Mouse (Mus musculus) spleen, postnatal 36 days (tissue): Measurements from ENCODE around the gene Fam102a.
A peak's percentile ranks its signal among the peaks of the same experiment; 100 is the strongest.

Experiments used
- DNase-seq, 2 experiments: peaks; one replicate each; pipeline ENCODE4 v3.0.0; 2022; ENCODE audit warnings: low spot score in 2 of 2, mixed read lengths in 1 of 2

Fam102a gene

DNA sequence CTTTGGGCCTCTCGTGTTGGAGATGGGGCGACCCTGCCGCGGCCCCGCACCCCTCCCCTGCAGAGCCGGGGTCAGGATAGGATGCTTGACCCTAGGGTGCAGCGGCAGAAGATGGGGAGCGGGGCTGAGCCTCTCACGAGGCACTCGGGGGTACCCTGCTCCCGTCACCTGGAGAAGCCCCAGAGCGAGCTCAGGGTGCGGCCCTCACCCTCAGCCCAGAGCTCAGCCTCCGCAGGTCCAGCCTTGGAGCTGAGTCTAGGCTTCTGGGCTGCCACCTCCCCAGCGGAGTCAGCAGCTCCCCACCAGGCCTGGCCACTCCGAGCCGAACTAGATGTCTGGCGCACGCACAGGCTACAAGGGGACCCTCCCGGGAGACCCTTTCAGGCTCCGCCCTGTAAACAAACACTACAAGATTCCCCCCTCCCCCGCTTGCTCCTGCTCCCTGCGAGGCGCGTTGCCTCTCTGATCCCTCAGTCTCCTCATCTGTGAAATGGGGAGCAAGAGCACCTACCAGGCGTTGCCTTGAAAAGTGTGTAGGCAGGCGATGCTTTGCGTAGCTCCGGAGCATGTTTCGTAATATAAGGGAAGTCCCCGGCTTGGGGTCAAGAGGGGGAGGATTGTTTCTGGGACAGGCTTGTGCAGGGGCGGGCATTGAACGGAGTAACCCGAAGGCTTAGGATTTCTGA lies 72.3 kb downstream of the Fam102a start:
- peak in 1 of 2 experiments; percentile 54 for DNase-seq

DNA sequence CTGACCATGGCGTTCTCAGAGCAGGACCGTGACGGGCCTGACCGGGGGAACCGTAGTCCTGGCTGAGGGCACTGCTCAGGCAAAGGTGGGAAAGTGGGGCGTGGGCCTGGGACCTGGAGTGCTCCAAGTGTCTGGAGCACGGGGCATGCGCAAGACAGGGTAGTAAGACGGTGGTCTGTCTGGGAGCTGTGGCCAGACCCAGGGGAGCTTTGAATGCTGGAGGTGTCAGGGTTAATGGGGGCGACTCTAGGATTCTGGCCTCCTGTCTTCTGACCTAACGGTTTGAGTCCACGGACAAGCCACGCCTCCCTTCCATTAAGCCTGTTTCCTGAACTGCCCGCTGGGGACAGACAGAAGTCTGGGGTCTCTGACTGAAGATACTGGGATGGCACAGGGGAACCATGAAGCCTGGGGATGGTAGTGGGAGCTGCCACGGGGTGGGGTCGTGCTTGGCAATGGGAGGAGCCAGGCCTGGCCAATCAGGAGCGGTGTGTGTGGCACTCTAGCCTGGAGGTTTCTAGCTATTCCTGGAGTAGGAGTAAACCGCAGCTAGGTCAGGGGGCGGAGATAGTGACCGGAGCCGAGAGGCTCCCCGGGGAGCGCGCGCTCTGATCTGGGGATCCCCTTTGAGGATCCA lies 73.1 kb downstream of the Fam102a start:
- DNase-seq, result peak; percentile 59 to 70

DNA sequence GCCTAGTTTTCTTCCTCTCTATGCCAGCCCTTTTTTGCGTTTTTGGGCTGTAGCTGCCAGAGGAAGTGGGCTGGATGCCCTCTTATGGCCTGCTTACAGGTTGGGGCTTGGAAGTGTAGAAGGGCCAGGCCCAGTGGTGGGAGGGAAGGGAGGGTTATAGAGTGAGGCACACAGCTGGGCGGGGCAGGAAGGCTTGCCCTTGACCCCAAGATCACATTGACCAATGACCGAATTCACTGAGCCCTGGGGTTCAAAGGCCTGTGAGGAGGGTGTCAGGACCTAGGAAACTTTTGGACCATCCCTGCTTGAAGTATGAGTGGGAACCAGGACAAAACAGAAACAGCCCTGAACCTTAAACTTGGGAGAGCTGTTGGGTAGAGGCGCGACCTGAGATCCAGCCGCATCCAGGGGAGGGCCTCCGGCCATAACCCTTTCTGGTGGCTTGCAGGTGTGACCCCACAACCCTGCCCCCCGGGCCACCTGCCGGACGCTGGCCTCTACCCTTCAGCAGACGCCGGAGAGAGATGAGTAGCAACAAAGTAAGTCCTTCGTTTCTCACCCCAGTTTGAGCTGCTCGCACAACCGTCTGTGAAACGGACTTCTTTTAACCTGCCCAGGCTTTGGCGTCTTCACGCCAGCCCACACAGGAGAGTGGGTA lies 73.8 kb downstream of the Fam102a start:
- no peak for DNase-seq

DNA sequence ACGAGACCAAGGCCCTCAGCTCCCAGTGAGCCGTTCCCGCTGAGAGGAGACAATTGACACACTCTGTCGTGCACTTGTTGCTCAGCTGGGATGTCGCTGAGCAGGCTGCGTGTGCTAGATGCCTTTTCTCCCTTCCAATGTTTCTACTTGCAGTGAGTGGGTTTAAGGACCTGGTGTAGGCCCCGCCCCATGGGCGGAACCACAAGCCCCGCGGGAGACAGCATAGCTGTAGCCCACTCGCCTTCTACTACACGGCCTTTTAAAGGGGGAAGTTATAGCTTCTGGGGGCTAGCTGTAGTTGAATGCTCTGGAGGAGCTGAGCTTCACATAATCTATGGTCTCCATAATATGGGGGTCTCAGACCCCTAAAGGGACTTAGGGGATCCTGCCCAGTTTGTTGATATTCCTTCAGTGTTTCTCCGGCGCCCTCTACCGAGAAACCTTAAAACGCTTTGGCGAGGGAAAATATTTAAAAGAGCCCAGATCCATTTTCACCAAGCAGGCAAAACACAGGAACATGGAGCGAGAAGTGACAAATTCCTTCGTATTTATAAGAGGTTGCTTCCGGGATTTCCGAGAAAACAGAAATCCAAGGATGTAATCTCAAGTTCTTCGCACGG lies 75.6 kb downstream of the Fam102a start:
- no peak for DNase-seq

DNA sequence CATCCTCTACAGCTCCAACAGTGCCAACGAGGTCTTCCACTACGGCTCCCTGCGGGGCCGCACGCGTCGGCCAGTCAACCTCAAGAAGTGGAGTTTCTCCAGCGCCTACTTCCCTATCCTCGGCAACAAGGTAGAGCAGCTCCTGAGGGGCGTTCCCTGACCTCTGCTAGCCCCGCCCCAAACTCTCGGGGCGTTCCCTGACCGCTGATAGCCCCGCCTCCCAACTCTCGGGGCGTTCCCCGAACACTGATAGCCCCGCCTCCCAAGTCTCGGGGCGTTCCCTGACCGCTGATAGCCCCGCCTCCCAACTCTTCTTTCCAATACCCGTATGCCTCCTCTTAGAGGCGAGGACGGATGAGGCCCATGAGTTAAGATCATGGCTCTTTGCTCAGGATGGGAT lies 77.1 kb downstream of the Fam102a start:
- no peak for DNase-seq

DNA sequence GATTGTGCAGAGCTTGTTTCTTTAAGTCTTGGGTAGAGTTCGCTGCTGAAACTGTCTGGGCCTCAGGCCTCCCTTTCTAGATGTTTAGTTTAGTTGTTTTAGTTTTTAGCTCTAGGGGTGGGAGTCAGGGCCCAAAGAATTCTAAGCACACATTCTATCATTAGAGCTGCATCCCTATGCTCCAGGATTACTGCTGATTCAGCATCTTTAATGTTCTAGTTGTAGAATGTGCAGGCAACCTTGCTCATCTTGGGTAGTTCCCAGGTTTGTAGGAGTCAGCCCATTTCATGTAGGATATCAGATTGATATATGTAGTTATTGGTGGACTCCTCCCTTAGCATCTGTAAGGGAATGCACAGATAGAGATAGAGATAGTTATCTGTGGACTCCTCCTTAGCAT lies 82.0 kb downstream of the Fam102a start:
- DNase-seq, result no peak

DNA sequence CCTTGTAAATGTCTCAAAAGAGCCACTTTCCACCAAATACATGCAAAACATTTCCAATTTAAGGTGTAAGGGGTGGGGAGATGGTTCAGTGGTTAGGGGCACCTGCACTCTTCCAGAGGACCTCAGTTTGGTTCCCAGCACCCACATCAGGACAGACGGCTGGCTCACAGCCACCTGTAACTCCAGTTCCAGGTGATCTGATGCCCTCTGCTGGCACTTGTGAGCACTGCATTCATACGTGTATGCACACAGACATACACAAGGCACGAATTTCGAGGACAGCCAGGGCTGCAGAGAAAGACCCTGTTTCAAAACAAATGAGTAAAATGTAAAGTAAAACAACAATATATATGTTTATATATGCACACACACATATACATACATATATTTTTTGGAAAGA lies 82.5 kb downstream of the Fam102a start:
- DNase-seq, result no peak

- no peak for DNase-seq
Observed at GRCm38 (mm10) chr2:32618051-32618450, 82.9 kb downstream of the Fam102a start.
